Mouse (Mus musculus) embryonic fibroblast, embryonic 13.5 days (primary cell): Measurements from ENCODE around the gene Myo1e.

Experiments
- CTCF ChIP-seq: IDR thresholded peaks from 2 replicates; pipeline ENCODE4 v1.5.1; 2011; ENCODE audit warnings: mild to moderate bottlenecking, control low read depth, low read length, moderate library complexity, borderline replicate concordance; ENCODE audit not compliant: insufficient read depth
- POLR2A ChIP-seq: IDR thresholded peaks from 2 replicates; pipeline ENCODE4 v1.6.1; 2011; ENCODE audit warnings: low read depth, mild to moderate bottlenecking, control low read depth, low read length, moderate library complexity

DNA sequence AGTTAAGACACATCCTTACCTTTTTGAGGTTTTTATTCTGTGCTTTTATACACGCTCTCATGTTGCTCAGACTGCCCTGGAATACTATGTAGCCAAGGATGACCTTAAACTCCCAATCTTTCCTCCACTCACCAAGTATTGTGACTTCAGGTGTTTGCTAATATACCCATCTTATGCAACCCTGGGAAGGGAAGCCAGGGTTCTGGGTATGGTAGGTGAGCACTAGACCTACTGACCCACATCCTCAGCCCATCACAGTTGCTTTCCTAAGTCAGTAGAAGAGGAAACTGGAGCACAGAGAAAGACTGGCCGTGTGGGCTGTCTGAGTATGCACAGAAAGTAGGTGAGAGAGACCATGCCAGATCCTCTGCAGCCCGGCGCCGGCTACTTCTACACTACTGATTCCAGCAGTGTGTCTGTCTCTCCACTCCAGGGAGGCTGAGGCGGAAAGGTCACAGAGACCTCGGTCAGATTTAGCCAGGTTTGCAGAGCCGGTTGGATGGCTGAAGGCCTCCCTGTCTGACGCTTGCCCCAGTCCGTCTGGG, 44.4 kb downstream of the Myo1e start:
- no peak for TF ChIP-seq CTCF
- no peak for TF ChIP-seq POLR2A
